Mouse (Mus musculus): ENCODE data around the gene Phrf1.

Gene Phrf1

DNA sequence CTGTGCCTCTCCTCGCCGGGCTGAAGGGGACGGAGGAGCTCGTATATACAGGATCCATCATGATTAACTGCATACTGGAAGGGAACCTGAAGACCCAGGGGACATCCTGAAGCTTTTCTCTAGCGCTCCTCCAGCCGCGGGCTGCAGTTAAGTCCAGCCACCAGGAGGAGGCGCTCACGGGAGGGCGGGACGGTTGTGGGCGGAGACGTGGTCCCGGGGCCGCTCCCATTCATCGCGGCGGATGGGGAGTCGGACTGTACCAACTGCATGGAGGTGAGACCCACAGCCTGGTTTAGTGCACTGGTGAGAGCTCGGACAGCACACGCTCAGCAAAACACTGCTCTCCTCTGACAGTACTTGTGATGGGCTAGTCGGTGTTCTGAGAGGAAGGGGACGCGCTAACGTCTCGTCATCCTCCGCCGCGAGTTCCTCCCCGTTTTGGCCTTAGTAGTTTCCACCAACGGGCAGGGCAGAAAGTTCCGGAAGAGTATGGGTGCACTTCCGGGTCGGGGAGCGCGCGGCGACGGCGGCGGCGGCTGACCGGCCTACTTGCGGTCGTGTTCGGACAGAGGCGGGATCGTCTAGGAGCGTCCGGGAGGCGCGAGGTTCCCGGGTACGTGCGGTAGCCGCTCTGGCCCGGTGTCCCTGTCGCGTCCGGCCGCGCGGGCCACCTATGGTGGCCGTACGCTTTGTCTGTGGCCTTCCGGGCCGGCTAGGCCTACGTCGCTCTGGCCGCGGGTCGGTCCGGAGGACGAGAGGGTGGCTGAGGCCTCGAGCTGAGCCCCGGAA lies at the start of gene Phrf1:
TSS of gene Phrf1 (plus strand) at position 506 of the 789 bp plus-strand sequence.
- DNase-seq (ENCODE audit: extremely low spot score, low spot score), result peak; percentile 97

- no peak for DNase-seq (ENCODE audit: extremely low spot score, low spot score)
Observed at GRCm38 (mm10) chr7:141188194-141188593, 40.4 kb upstream of the Phrf1 start.

DNA sequence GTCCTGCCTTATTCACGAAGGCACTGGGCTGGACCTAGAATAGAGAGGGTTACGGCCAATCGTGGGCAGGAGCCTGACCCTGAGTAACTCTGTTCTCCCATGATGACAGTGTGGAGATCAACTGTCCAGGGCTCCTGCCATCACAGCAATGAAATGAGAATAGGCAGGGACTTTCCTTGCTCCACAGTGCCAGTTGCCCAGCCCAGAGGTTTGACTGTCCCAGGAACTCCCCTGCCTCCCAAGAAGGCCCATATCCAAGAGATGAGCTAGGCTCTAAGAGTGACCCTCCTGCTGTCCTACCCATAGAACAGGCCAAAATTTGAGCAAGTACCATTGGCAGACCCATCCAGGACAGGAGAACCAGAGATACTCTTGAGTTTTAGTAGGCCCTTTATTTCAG lies 39.9 kb upstream of the Phrf1 start:
- no peak for DNase-seq (ENCODE audit: extremely low spot score, low spot score)

- no peak for DNase-seq (ENCODE audit: extremely low spot score, low spot score)
Observed at GRCm38 (mm10) chr7:141190220-141190619, 38.4 kb upstream of the Phrf1 start.

DNA sequence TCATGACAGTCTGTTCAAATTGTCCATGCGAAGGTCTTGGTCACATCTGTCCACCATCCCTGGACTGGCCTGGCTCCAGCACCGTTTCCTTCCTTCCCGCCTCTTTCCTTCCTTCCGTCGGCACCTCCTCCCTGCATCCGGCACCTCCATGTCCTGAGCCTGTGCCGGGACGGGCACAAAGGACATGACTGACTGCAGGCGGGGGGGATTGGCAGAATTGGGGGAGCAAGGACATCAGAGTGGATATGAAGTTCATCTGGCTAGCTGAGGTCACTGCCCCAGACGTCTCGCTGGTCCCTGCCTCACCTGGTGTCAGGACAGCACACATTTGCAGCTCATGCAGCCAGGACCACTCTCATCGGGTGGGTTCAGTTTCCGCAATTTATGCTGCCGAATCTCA lies 37.5 kb upstream of the Phrf1 start:
- no peak for DNase-seq (ENCODE audit: extremely low spot score, low spot score)

- no peak for DNase-seq (ENCODE audit: extremely low spot score, low spot score)
Observed at GRCm38 (mm10) chr7:141191796-141192685, 36.5 kb upstream of the Phrf1 start.

- DNase-seq (ENCODE audit: extremely low spot score, low spot score), result no peak
Observed at GRCm38 (mm10) chr7:141192776-141193347, 35.7 kb upstream of the Phrf1 start.

DNA sequence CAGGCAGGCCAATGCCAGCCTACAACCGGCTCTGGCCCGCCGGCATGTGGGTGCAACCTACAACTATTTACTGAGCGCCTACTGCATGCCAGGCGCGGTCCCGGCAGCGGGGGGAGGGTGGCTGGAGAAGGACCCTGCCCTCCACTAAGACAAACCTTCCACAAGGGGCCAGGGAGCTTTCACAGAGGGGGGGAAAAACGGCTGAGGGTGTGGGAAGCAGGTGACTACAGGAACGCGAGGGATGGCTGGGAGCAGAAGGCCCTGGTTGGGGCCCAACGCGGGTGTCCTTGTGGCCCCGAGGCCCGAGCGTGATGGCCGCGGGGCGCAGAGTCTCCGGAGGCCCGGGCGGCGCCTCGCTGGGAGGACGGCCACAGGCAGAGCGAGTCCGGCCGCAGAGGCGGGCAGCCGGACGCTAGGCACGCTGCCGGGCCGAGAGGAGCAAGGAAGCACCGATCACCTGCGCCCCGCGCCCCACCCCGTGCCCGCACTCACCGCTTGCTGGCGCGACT lies 35.2 kb upstream of the Phrf1 start:
- DNase-seq (ENCODE audit: extremely low spot score, low spot score), result peak; percentile 78

DNA sequence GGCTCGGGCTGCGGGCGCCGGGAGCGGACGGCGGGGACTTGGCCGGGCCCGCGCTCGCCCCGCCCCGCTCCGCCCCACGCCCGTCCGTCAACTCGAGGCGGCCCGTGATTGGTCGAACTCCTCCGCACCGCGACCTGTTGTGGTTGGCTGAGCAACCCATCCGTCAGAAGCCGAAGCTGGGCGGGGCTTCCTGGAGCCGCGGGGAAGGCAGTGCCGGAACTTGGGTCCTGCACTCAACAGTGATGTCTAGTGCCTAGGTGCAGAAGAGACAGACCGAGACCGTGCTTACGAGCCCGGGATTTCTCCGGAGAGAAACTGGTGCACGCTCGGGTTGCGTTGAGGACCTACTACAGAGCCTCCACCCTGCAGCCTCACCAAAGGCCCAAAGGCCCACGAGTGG lies 34.6 kb upstream of the Phrf1 start, which contains the start of the genes Hras and Lrrc56:
TSS of gene Hras (minus strand) at position 58 of the 400 bp plus-strand sequence.
TSS of gene Lrrc56 (plus strand) at position 210 of the 400 bp plus-strand sequence.
- DNase-seq (ENCODE audit: extremely low spot score, low spot score), result peak; percentile 97

GRCm38 (mm10) chr7:141194409-141194808 lies 34.2 kb upstream of the Phrf1 start:
- DNase-seq (ENCODE audit: extremely low spot score, low spot score), result no peak

DNA sequence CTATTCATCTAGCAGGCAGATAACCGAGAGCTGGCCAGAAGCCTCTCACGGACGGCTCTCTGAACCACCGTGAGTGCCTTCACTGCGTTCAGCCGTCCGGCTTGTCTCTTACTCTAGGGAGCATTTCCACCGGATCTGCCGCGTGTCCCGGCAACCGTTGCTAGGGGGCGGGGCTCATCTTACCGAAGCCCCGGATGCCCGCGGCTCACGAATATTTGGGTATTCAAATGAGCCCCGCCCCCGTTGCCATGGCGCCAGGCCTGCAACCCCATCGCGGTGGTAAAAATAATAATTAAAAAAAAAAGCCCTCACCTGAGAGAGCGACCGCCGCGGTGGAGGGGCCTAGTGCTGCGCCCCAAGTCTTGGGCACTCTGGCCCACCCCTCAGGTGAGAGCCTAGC lies 33.8 kb upstream of the Phrf1 start:
- DNase-seq (ENCODE audit: extremely low spot score, low spot score), result peak; percentile 98

DNA sequence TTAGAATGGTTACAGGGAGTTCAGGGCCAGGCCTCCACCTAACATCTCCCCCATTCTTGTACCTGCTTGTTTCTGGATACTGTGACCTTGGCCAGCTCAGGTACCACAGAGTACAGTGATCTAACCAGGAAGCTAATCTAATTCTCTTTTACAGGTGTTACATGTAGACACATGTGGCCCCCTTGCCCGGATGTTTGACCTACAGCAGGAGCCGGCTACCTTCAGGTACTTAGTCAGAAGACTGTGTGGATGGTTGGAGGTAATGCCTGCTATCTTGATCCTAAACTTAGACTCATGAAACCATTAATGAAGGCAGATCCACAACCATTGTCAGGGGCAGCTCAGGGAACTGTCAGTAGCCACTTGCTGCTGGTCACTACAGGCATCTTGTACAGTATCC lies 32.8 kb upstream of the Phrf1 start:
- no peak for DNase-seq (ENCODE audit: extremely low spot score, low spot score)

- DNase-seq (ENCODE audit: extremely low spot score, low spot score), result no peak
Observed at GRCm38 (mm10) chr7:141196619-141197282, 31.8 kb upstream of the Phrf1 start.

DNA sequence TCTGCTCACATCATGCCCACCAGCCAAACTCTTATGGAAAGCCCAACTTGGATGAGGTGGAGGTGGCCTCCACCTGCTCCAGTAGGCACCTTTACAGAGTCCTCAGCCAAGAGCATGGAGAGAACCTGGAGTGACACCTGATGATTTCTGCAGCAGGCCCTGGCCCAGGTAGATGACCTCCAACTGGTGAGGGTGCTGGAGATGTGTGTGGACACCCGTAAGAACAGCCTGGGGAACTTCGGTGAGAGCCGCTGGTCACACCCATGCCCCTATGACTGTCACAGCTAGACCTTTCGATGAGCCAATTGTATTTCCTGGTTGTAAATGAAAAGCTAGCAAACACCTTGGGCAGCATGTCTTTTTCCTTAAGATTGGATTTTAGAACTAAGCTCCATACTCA lies 30.5 kb upstream of the Phrf1 start:
- DNase-seq (ENCODE audit: extremely low spot score, low spot score), result no peak

DNA sequence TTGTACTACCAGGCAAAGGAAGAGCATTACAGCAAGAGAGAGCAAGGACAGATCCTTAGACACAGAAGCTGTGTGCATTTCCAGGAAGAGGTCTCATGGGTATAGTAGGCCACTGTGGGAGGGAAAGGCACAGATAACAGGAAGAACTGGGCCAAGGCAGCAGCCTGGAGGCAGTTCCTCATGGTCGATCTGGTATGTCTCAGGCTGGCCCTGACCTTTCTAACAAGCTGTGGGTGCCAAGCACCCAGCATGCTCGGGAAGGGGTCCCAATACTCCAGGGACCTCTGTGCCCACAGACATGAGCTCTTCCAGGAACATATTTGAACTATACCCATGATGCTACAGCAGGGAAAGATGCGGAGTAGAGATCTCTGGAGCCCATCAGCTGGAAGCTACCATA lies 24.0 kb upstream of the Phrf1 start:
- no peak for DNase-seq (ENCODE audit: extremely low spot score, low spot score)

DNA sequence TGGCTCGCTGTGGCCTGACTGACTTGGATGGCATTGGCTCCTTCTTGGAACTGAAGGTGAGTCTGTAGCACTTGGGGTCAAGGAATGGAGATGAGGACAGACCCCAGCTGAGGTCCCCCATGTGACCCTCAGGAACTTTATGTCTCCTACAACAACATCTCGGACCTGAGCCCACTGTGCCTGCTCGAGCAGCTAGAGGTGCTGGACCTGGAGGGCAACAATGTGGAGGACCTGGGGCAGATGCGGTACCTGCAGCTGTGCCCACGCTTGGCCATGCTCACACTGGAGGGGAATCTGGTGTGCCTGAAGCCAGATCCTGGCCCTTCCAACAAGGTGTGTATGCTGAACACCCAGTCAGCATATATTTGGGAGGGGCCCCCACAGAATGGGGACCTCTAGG lies 23.1 kb upstream of the Phrf1 start:
- no peak for DNase-seq (ENCODE audit: extremely low spot score, low spot score)

- DNase-seq (ENCODE audit: extremely low spot score, low spot score), result no peak
Observed at GRCm38 (mm10) chr7:141206182-141206937, 22.2 kb upstream of the Phrf1 start.

DNA sequence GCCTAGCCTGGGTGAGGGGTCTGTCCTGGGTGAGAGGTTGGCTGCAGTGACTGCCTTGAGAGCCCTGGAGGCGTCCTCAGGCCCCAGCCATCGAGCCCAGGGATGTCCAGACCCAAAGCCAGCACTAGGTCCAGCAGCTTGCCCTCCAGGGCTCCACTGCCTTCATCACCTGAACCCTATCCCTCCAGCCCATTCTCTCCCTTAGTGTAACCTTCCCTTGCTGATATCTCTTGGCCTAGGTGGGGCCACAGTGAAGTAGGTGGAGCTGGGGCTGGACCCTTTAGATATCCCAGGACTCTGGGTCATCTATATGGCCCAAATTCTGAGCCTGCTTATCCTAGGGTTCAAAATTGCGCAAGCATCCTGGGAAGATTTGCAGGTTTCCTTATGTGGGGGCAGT lies 19.1 kb upstream of the Phrf1 start:
- DNase-seq (ENCODE audit: extremely low spot score, low spot score), result no peak

DNA sequence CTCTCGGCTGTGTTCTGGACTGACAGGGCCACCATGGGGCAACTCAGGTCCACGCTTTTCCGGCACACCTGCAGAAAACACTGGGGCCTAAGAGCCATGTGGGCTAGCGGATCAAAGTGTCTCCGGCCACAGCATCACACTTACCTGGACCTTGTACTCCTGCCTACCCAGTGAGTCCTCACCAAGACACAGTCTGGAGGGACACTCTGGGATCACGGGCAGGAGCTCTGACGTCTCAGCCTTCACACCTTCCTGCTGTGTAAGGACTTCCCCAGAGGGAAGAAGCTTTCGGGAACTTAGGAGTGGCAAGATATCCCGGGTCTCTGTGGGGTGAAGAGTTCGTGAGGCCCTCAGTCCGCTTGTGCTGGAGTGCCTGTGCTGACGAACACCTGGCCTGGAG lies 18.4 kb upstream of the Phrf1 start:
- DNase-seq (ENCODE audit: extremely low spot score, low spot score), result no peak

GRCm38 (mm10) chr7:141210606-141211131 lies 17.9 kb upstream of the Phrf1 start:
- no peak for DNase-seq (ENCODE audit: extremely low spot score, low spot score)
